Mouse (Mus musculus) erythroid progenitor cell, adult 5-6 weeks (primary cell): ENCODE results near the gene Ksr2. TPM values are rescaled to one million over a fixed set of nuclear protein-coding genes. Genes with fewer than 3 reads are reported as not detected.

Experiments
- ATAC-seq: replicated peaks from 2 replicates; pipeline ENCODE4 v1.8.0; 2016; ENCODE audit warnings: moderate number of reproducible peaks, mild to moderate bottlenecking, moderate TSS enrichment, inconsistent platforms; ENCODE audit not compliant: poor library complexity, low FRiP score, severe bottlenecking
- total RNA-seq, 2 experiments: library from RNA; stranded (forward) in 1 of 2; stranded (reverse) in 1 of 2; fragments of 150-400 nt in 1 of 2; fragments of 186-747, 209-891 nt in 1 of 2; gene quantifications; 2 replicates each; pipeline versions ENCODE4 v1.2.3 to v1.2.4; 2015 to 2017; ENCODE audit warnings: low replicate concordance in 2 of 2

Ksr2 gene
- total RNA-seq, 2 experiments from 2014 or later = under 0.01 TPM; not detected in 1

DNA sequence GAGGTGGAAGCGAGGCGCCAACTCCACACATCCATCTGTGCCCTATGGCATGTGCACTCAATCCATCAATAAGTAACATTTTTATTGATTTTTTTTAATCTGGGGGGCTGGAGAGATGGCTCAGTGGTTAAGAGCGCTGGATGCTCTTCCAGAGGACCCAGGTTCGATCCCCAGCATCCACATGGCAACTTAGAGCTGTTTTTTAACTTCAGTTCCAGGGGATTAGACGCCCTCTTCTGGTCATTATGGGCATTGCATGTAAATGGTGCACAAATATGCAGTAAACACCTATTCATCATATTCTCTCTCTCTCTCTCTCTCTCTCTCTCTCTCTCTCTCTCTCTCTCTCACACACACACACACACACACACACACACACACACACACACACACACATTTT is 410.7 kb downstream of the Ksr2 start:
- no peak for ATAC-seq

Other genes starting within 250 kb of the Ksr2 start
- gene Pebp1, start 126.4 kb upstream of the Ksr2 start, total RNA-seq (2015; ENCODE audit: low replicate concordance) = 31.4 and 46.9 TPM in 2 replicates
- 11.6 and 17.5 TPM in 2 replicates for gene Pebp1, start 126.4 kb upstream of the Ksr2 start, total RNA-seq (2017; ENCODE audit: low replicate concordance)
- not detected in 2 replicates for gene Vsig10, start 94.9 kb upstream of the Ksr2 start, total RNA-seq (2015; ENCODE audit: low replicate concordance)
- 0.98 TPM in 1 of 2 replicates, not detected in the other for gene Vsig10, start 94.9 kb upstream of the Ksr2 start, total RNA-seq (2017; ENCODE audit: low replicate concordance)
- 6.1 and 13.4 TPM in 2 replicates for gene Wsb2, start 56.7 kb upstream of the Ksr2 start, total RNA-seq (2015; ENCODE audit: low replicate concordance)
- gene Wsb2, start 56.7 kb upstream of the Ksr2 start, total RNA-seq (2017; ENCODE audit: low replicate concordance) = 3.8 and 7.7 TPM in 2 replicates
- gene Rfc5, start 25.0 kb upstream of the Ksr2 start, total RNA-seq (2015; ENCODE audit: low replicate concordance) = 26.4 and 28.8 TPM in 2 replicates
- gene Rfc5, start 25.0 kb upstream of the Ksr2 start, total RNA-seq (2017; ENCODE audit: low replicate concordance) = 30.8 and 54.1 TPM in 2 replicates